Mouse (Mus musculus) thymus, postnatal 25 days (tissue): ENCODE results near the gene Grik1.

Experiments
- DNase-seq: peaks from one replicate; pipeline ENCODE4 v3.0.0; 2022

The Grik1 gene

GRCm38 (mm10) chr16:87851550-87851949 is 438.5 kb downstream of the Grik1 start:
- DNase-seq, result no peak

GRCm38 (mm10) chr16:87848799-87849198 is 441.3 kb downstream of the Grik1 start:
- DNase-seq, result no peak
